Mouse (Mus musculus): ENCODE measurements at regions not wholly inside any gene's neighbourhood (a gene's known extent, or its start where the extent isn't known, plus 50 kb on each side); places are given as distances from the start of the nearest gene placed in this dataset.
"Not testable (repeated sequence)": the region's sequence is repeated elsewhere in the genome, so short reads cannot be mapped to it uniquely, and the experiment has no call there.

DNA sequence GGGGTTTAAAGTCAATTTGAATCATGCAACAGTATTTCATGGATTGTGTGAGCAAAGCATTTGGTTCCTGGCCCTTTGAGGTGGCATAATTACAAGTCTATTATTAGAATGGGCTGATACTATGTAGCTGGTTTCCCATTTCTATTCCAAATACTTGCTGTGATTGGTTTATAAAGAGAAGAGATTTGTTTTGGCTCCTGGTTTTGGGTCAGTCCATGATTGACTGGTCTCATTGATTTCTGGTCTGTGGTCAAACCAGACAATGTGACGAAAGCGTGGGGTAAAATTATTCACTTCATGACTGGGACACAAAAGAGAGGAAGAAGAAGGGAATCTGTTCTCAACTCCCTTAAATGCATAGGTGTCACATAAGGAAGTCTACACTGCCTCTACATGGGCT, 147.0 kb upstream of the Dlgap1 start:
- no peak for ATAC-seq (ENCODE audit: insufficient read depth, low read depth)

DNA sequence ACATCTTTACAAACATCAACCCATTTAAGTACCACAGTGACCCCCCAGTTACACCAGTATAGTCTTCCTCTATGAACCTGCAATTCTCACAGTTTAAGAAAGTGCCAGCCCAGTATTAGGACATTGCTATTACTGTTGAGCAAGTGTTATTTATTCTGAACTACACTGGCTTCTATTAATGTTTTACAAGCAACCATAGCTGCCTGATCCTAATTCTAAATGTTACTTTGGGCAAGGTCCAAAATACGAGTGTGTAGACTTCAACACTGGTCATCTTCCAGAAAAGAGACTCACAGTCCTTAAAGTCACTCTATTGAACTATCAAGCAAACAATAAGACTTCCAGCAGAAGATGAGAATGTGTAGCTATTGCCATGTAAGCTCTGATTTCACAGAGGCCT, 146.0 kb upstream of the Dlgap1 start:
- H3K9me3 ChIP-seq (replicated peaks; ENCODE audit: control insufficient read depth, low read length), result no peaks in the 10 kb centered on the region; the same call in 1 of the 2 replicates
- H3K4me3 ChIP-seq (ENCODE audit: low read depth, low read length), result no peak overlapping the region
- H3K9ac ChIP-seq (replicated peaks; ENCODE audit: low read depth, low read length), result no peak overlapping the region
- no peak overlapping the region for H3K27ac ChIP-seq (ENCODE audit: low read depth)
- H3K4me2 ChIP-seq (ENCODE audit: low read depth, low read length), result no peak overlapping the region
- no peak for ATAC-seq (ENCODE audit: insufficient read depth, low read depth)
- no peak for DNase-seq (ENCODE audit: low spot score)
- TF ChIP-seq EP300 (IDR thresholded peaks at IDR 0.05; ENCODE audit: low read depth), result no peak
- no peak for TF ChIP-seq CTCF (IDR thresholded peaks at IDR 0.05; ENCODE audit: low read depth)
- 61% methylated on average over 1 of the region's 1 CpGs for WGBS
- H3K27me3 ChIP-seq (ENCODE audit: control insufficient read depth, insufficient read depth, low read length), result no peaks in the 10 kb centered on the region
- no peaks in the 10 kb centered on the region for H3K4me1 ChIP-seq (ENCODE audit: control insufficient read depth, insufficient read depth)
- no peaks in the 10 kb centered on the region for H3K36me3 ChIP-seq (replicated peaks; ENCODE audit: control insufficient read depth, insufficient read depth, low read length)

More for the DNA sequence above, 147.0 kb upstream of the Dlgap1 start:
- Histone ChIP-seq H3K4me3 (ENCODE audit: low read depth, low read length) (no peak overlapping the region), H3K27me3 (ENCODE audit: control insufficient read depth, insufficient read depth, low read length) (no peaks in the 10 kb centered on the region), H3K36me3 (replicated peaks; ENCODE audit: control insufficient read depth, insufficient read depth, low read length) (no peaks in the 10 kb centered on the region), H3K9me3 (replicated peaks; ENCODE audit: control insufficient read depth, low read length) (no peaks in the 10 kb centered on the region; the same call in 1 of the 2 replicates), H3K4me2 (ENCODE audit: low read depth, low read length) (no peak overlapping the region), H3K9ac (replicated peaks; ENCODE audit: low read depth, low read length) (no peak overlapping the region), H3K4me1 (ENCODE audit: control insufficient read depth, insufficient read depth) (no peaks in the 10 kb centered on the region), H3K27ac (ENCODE audit: low read depth) (no peak overlapping the region)
- 86% methylated on average over 2 of the region's 2 CpGs for WGBS
- no peak for DNase-seq (ENCODE audit: low spot score)
- TF ChIP-seq EP300 (IDR thresholded peaks at IDR 0.05; ENCODE audit: low read depth) (no peak), CTCF (IDR thresholded peaks at IDR 0.05; ENCODE audit: low read depth) (no peak)

DNA sequence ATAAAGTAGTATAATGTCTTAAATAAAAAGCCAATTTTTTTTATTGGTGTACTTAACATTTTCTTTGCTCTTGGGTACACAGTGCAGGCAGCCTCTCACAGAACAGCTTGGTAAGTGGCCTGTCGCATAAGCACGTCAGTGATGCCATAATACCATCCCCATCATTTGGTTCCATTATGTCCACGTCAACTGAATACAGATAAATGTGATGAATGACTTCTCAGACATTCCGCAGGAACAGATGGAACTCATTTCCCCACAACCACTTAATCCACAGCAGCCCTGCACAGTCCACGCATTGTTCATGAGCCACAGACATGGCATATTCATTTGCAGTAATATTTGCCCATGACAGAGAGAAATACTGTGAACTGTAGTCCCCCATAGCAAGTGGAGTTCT, 127.6 kb upstream of the Dlgap1 start:
- Histone ChIP-seq H3K4me2 (ENCODE audit: low read depth, low read length) (no peak overlapping the region), H3K36me3 (replicated peaks; ENCODE audit: control insufficient read depth, insufficient read depth, low read length) (no peaks in the 10 kb centered on the region), H3K27me3 (ENCODE audit: control insufficient read depth, insufficient read depth, low read length) (no peaks in the 10 kb centered on the region), H3K9me3 (replicated peaks; ENCODE audit: control insufficient read depth, low read length) (no peaks in the 10 kb centered on the region), H3K9ac (replicated peaks; ENCODE audit: low read depth, low read length) (no peak overlapping the region), H3K27ac (ENCODE audit: low read depth) (no peak overlapping the region), H3K4me3 (ENCODE audit: low read depth, low read length) (no peak overlapping the region), H3K4me1 (ENCODE audit: control insufficient read depth, insufficient read depth) (no peaks in the 10 kb centered on the region)
- ATAC-seq (ENCODE audit: insufficient read depth, low read depth), result no peak
- TF ChIP-seq EP300 (IDR thresholded peaks at IDR 0.05; ENCODE audit: low read depth) (no peak), CTCF (IDR thresholded peaks at IDR 0.05; ENCODE audit: low read depth) (no peak)
- WGBS, result 66% methylated on average over 5 of the region's 5 CpGs
- no peak for DNase-seq (ENCODE audit: low spot score)

- Histone ChIP-seq H3K4me1 (ENCODE audit: control insufficient read depth, insufficient read depth) (no peaks in the 10 kb centered on the region), H3K9ac (replicated peaks; ENCODE audit: low read depth, low read length) (no peak overlapping the region), H3K9me3 (replicated peaks; ENCODE audit: control insufficient read depth, low read length) (peaks cover 4% of the 10 kb centered on the region; the same call in 1 of the 2 replicates), H3K4me3 (ENCODE audit: low read depth, low read length) (no peak overlapping the region), H3K4me2 (ENCODE audit: low read depth, low read length) (no peak overlapping the region), H3K27ac (ENCODE audit: low read depth) (no peak overlapping the region), H3K27me3 (ENCODE audit: control insufficient read depth, insufficient read depth, low read length) (no peaks in the 10 kb centered on the region), H3K36me3 (replicated peaks; ENCODE audit: control insufficient read depth, insufficient read depth, low read length) (no peaks in the 10 kb centered on the region)
- ATAC-seq (ENCODE audit: insufficient read depth, low read depth) (no peak), DNase-seq (ENCODE audit: low spot score) (no peak)
- TF ChIP-seq EP300 (IDR thresholded peaks at IDR 0.05; ENCODE audit: low read depth) (no peak), CTCF (IDR thresholded peaks at IDR 0.05; ENCODE audit: low read depth) (no peak)
- 36% methylated on average over 1 of the region's 1 CpGs for WGBS
Observed at GRCm38 (mm10) chr17:69848306-69848705, 120.6 kb upstream of the Dlgap1 start.

DNA sequence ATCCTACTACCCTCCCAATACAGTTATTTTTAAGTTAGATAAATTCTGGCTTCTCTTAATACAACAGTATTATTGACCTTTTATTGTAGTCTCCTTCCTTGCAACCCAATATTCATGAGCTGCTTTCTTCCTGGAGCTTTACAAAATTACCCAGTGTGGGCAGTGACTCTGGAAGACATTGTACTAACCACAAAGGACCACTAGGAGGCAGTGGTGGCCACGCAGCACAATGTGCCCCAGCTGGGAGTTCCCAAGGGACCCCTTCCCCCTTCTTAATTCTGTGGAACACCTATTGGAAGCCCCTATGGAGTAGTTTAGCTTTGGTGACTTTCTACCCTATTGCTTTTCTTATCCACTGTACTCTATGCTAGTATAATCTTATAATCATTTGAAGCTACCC, 118.8 kb upstream of the Dlgap1 start:
- DNase-seq (ENCODE audit: low spot score) (no peak), ATAC-seq (ENCODE audit: insufficient read depth, low read depth) (no peak)
- TF ChIP-seq CTCF (IDR thresholded peaks at IDR 0.05; ENCODE audit: low read depth) (no peak), EP300 (IDR thresholded peaks at IDR 0.05; ENCODE audit: low read depth) (no peak)
- Histone ChIP-seq H3K4me3 (ENCODE audit: low read depth, low read length) (no peak overlapping the region), H3K9me3 (replicated peaks; ENCODE audit: control insufficient read depth, low read length) (peaks cover 4% of the 10 kb centered on the region; the same call in 1 of the 2 replicates), H3K36me3 (replicated peaks; ENCODE audit: control insufficient read depth, insufficient read depth, low read length) (no peaks in the 10 kb centered on the region), H3K27me3 (ENCODE audit: control insufficient read depth, insufficient read depth, low read length) (no peaks in the 10 kb centered on the region), H3K9ac (replicated peaks; ENCODE audit: low read depth, low read length) (no peak overlapping the region), H3K4me1 (ENCODE audit: control insufficient read depth, insufficient read depth) (no peaks in the 10 kb centered on the region), H3K4me2 (ENCODE audit: low read depth, low read length) (no peak overlapping the region), H3K27ac (ENCODE audit: low read depth) (no peak overlapping the region)
- WGBS, result 7% methylated on average over 1 of the region's 1 CpGs

- ATAC-seq (ENCODE audit: insufficient read depth, low read depth); H3K9ac ChIP-seq (replicated peaks; ENCODE audit: low read depth, low read length); H3K4me2 ChIP-seq (ENCODE audit: low read depth, low read length); H3K4me3 ChIP-seq (ENCODE audit: low read depth, low read length); H3K9me3 ChIP-seq (replicated peaks; ENCODE audit: control insufficient read depth, low read length); H3K27ac ChIP-seq (ENCODE audit: low read depth); H3K27me3 ChIP-seq (ENCODE audit: control insufficient read depth, insufficient read depth, low read length); H3K4me1 ChIP-seq (ENCODE audit: control insufficient read depth, insufficient read depth); DNase-seq (ENCODE audit: low spot score); H3K36me3 ChIP-seq (replicated peaks; ENCODE audit: control insufficient read depth, insufficient read depth, low read length): not testable (repeated sequence)
- WGBS, result 74% methylated on average over 8 of the region's 8 CpGs
Observed at GRCm38 (mm10) chr17:69879958-69880357, 88.9 kb upstream of the Dlgap1 start.

All from heart, postnatal 0 days (tissue).